Mouse (Mus musculus) ZHBTc4 (cell line): ENCODE measurements around the gene Phospho2.

Experiments used
- DNase-seq: peaks from one replicate; pipeline ENCODE4 v3.0.0-alpha.2; 2011; ENCODE audit warnings: low read depth, low spot score

Gene Phospho2

DNA sequence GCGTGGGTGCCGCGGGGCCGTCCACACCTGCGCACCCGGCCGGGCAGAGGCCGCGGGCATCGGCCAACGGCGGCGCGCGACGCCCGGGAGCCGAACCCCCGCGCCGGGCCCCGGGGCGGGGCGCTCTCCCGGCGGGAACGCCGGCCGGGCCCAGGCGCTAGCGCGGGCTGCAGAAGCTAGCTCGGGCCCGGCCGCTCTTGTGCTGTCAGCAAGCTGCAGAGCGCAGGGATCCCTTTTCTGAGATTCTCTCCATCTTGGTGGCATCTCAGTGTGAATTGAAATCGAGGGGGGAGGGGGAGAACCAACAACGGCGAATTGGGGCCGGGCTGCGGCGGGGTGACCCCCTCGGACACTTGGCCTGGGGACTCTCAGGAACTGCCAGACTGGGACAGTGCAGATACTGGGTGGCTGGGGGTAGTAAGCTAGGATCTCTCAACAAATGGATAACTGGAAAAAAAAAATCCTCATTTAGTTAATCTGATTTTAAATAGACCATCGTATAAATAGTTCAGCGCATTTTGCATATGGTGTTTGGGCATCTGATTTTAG lies 33.8 kb downstream of the Phospho2 start:
- DNase-seq = peak; percentile 67

- DNase-seq = no peak
Observed at GRCm38 (mm10) chr2:69825898-69826297, 36.5 kb downstream of the Phospho2 start.

GRCm38 (mm10) chr2:69826380-69826779 lies 37.0 kb downstream of the Phospho2 start:
- no peak for DNase-seq

DNA sequence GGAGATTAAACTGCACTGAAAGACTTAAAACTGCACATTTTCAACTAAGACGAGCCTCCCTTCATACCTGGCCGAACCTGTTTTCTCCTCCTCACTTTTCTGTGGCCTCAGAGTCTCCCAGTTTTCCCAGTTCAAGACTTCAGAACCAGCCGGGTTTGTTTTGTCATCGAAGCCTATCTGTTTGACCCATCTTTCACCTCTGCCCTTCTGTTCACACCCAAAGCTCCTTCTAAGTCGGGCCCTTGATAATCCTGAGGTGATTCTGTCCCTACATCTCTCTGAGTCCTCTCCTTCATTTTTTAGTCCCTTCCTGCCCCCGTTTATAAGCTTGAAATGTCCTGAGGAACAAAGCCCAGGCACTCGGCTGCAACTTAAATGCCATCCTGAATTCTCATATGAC lies 38.6 kb downstream of the Phospho2 start:
- no peak for DNase-seq

DNA sequence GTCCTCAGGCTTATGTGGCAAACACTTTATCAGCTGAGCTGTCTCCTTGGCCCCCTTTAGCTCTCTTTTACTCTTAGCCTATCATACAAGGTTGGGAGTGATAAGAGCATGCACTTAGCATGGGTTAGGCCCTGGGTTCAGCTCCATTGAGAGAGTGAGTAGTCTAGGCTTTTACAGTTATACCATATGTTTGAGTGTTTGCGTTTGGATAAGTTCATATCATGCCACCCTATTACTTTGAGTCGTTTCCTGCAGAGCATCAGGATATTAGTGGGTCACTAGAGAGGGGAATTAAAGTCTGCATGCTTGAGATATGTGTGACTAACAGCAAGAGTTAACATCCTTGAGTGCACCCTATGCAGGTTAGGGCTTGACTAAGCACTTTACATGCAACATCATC lies 40.3 kb downstream of the Phospho2 start:
- no peak for DNase-seq

GRCm38 (mm10) chr2:69830116-69830515 lies 40.7 kb downstream of the Phospho2 start:
- DNase-seq = no peak

- peak; percentile 33 for DNase-seq
Observed at GRCm38 (mm10) chr2:69837244-69837967, 48.0 kb downstream of the Phospho2 start.

DNA sequence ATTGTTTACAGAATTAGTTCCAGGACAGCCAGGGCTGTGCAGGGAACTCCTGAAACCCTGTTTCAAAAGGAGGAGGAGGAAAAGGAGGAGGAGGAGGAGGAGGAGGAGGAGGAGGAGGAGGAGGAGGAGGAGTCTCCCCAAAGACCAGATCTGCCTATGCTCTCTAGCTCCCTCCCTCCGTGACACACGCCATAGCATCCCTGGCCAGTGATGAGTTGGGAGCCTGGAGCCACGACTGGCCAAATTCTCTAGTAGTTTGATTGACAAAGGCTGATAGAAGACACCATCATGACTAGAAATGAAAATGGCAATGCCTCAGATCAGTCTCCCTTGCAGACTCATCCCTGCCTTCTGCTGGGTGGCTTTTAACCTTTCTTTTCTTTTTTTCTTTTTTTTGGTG lies 48.6 kb downstream of the Phospho2 start:
- peak; percentile 69 for DNase-seq

DNA sequence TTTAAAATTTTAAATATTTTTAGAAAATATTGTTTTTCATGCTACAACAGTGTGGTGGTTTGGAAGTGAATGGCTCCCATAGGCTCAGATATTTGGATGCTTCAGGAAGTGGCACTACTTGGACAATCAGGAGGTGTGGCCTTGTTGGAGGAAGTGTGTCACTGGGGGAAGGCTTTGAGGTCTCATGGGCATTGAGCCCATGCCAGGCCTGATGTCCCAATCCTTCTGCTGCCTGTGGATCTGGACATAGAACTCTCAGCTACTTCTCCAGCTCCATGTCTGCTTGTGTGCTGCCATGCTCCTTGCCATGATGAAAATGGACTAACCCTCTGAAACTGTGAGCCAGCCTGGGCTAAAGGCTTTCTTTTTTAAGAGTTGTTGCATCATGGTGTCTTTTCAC lies 49.3 kb downstream of the Phospho2 start:
- no peak for DNase-seq

DNA sequence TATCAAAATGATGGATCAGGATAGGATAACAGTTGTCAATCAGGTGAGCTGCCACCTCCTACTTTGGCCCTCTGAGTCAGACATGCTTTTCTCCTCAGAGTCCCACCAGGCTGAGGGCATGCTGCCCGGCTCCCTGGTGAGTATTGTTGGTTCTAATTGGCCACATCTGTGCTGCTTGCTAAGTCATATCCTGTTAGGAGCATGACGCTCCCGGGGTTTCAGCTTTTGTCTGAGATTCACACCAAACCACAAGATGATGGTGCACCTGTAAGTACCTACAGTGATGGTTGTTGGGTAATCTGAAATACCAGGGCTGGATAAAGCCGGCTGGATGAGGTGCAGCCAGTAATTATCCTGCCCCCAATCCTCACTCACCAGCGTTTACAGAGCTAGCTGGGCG lies 50.8 kb downstream of the Phospho2 start:
- no peak for DNase-seq

- no peak for DNase-seq
Observed at GRCm38 (mm10) chr2:69849215-69849614, 59.8 kb downstream of the Phospho2 start.
